Mouse (Mus musculus) ES-Bruce4 (cell line): ENCODE results near the gene Cyp2c23.

Source experiments
- CTCF ChIP-seq: IDR thresholded peaks from one replicate; pipeline ENCODE4 v1.8.1; 2011; ENCODE audit warnings: low read depth, low read length
- POLR2A ChIP-seq: IDR thresholded peaks from one replicate; pipeline ENCODE4 v1.8.1; 2011; ENCODE audit warnings: low read length; ENCODE audit not compliant: insufficient read depth

DNA sequence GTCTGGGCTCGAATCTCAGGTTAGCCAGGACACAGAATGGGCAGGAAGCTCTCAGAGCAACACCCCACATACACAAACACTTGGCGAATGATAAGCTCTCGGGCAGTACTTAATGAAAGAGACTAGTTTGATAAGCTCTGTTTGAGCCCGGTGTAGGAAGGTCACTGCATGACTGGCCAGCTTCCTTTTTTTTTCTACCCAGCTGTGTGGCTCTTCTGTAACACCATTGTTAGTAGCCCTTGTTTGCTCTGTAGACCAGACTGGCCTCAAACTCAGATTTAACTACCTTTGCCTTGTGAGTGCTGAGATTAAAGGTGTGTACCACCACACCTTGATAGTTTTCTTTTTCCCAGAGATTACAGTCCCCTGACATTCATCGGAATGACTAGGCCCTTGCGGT lies 15.1 kb downstream of the Cyp2c23 start:
- TF ChIP-seq CTCF (no peak), POLR2A (no peak)
